In the genomic region with DNA sequence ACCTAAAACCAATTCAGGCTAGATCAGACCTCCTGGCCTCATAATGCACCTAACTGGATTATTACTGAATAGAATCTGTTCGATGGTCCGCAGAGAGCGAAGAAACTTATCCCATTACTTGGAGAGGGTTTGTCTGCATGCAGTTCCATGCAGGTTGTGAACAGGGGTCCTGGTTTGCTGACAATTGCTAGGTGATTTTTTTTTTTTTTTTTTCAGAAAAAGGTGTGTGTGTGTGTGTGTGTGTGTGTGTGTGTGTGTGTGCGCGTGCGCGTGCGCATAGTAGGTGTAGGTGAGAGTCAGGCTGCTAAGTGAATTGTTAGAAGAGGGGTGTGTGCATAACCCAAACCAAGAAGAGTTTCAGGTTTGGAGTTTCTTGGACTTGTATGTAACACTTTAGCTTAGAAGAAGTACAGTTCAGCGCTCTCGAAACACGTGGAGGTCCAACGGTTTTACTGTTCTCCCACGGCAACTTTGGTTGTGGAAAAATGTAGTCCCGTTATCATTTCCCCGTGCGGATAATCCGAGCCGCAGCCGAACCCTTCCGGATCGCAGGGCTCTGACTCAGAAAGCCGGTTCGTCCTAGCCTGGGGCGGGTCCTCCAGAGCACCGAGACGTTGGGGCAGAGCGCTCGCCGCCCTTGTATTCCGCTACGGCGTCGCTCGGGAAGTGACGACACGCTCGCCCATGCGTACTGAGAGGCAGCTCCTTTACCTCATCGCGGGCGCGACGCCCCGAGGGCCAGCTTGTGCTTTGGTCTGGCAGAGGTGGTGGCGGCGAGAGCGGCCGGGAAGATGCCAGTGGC, we compare ENCODE assay signal across 7 mouse cellular contexts. TPM values are rescaled to one million over a fixed set of nuclear protein-coding genes. Genes with fewer than 3 reads are reported as not detected.
DNase-seq lines count a peak whose midpoint lies in the region; ATAC-seq lines count a peak whose summit lies in the region.

A gene (plus strand): TSS at position 223 of the 802 bp plus-strand sequence.

- peak; percentile 98 for DNase-seq in adrenal gland, postnatal 25 days
- DNase-seq in heart, adult 11 months, result peak; percentile 100
- peak; percentile 98 for DNase-seq in kidney, adult 18-20 months
- peak; percentile 98 for DNase-seq in limb, embryonic 11.5 days (ENCODE audit: low spot score)
- DNase-seq in midbrain, embryonic 14.5 days, result peak; percentile 99
- peak; percentile 91 to 96 for DNase-seq in spleen, adult 18-20 months

- H3K9me3 ChIP-seq in embryonic facial prominence, embryonic 12.5 days, result no peaks in the 10 kb centered on the region
- no peaks in the 10 kb centered on the region for H3K9me3 ChIP-seq in limb, embryonic 11.5 days (ENCODE audit: control insufficient read depth, low read length)
- H3K9me3 ChIP-seq in midbrain, embryonic 14.5 days (ENCODE audit: control insufficient read depth, low read length), result no peaks in the 10 kb centered on the region

- H3K9ac ChIP-seq in embryonic facial prominence, embryonic 12.5 days, result peak within 1 kb of the TSS; percentile 89
- H3K9ac ChIP-seq in limb, embryonic 11.5 days (ENCODE audit: low read length), result peak within 1 kb of the TSS; percentile 87
- H3K9ac ChIP-seq in midbrain, embryonic 14.5 days (replicated peaks; ENCODE audit: low read length), result peak within 1 kb of the TSS; percentile 80

- H3K27ac ChIP-seq in embryonic facial prominence, embryonic 12.5 days, result peak within 1 kb of the TSS; percentile 78
- H3K27ac ChIP-seq in limb, embryonic 11.5 days (replicated peaks; ENCODE audit: low read depth, low read length), result 0 out of 2 replicates have a peak within 1 kb of the TSS, but pooled peaks have one; percentile 36
- H3K27ac ChIP-seq in midbrain, embryonic 14.5 days (replicated peaks; ENCODE audit: low read depth, low read length), result peak within 1 kb of the TSS; percentile 70

- peak within 1 kb of the TSS; percentile 75 for H3K4me2 ChIP-seq in embryonic facial prominence, embryonic 12.5 days (replicated peaks)
- H3K4me2 ChIP-seq in limb, embryonic 11.5 days (ENCODE audit: low read depth, severe bottlenecking), result peak within 1 kb of the TSS; percentile 70
- peak within 1 kb of the TSS; percentile 64 for H3K4me2 ChIP-seq in midbrain, embryonic 14.5 days (ENCODE audit: low read length)

- peaks cover 4% of the 10 kb centered on the region; the same call in 1 of the 2 replicates for H3K4me1 ChIP-seq in embryonic facial prominence, embryonic 12.5 days
- 0 out of 2 replicates have a peak, but pooled peaks cover 3% of the 10 kb centered on the region for H3K4me1 ChIP-seq in limb, embryonic 11.5 days (ENCODE audit: control insufficient read depth, insufficient read depth, low read length)
- peaks cover 8% of the 10 kb centered on the region; the same call in 1 of the 2 replicates for H3K4me1 ChIP-seq in midbrain, embryonic 14.5 days (ENCODE audit: control insufficient read depth, insufficient read depth, low read length)

- peaks cover 5% of the 10 kb centered on the region; the same call in 1 of the 2 replicates for H3K27me3 ChIP-seq in embryonic facial prominence, embryonic 12.5 days
- H3K27me3 ChIP-seq in limb, embryonic 11.5 days (ENCODE audit: control insufficient read depth, insufficient read depth, low read length), result no peaks in the 10 kb centered on the region
- H3K27me3 ChIP-seq in midbrain, embryonic 14.5 days (ENCODE audit: control insufficient read depth, insufficient read depth, low read length), result no peaks in the 10 kb centered on the region

- 5% methylated on average over 48 of the region's 48 CpGs for WGBS in embryonic facial prominence, embryonic 12.5 days
- WGBS in limb, embryonic 11.5 days, result 5% methylated on average over 48 of the region's 48 CpGs
- WGBS in midbrain, embryonic 14.5 days, result 3% methylated on average over 48 of the region's 48 CpGs

- H3K4me3 ChIP-seq in embryonic facial prominence, embryonic 12.5 days, result peak within 1 kb of the TSS; percentile 93
- peak within 1 kb of the TSS; percentile 90 for H3K4me3 ChIP-seq in limb, embryonic 11.5 days (ENCODE audit: low read depth, low read length)
- peak within 1 kb of the TSS; percentile 73 for H3K4me3 ChIP-seq in midbrain, embryonic 14.5 days (replicated peaks; ENCODE audit: low read depth, low read length)

- peak; percentile 97 for ATAC-seq in embryonic facial prominence, embryonic 12.5 days (ENCODE audit: insufficient number of reproducible peaks, insufficient read depth, low FRiP score, low TSS enrichment)
- ATAC-seq in limb, embryonic 11.5 days (ENCODE audit: insufficient number of reproducible peaks, low FRiP score, low TSS enrichment, low read depth), result peak; percentile 97
- ATAC-seq in midbrain, embryonic 14.5 days (ENCODE audit: low FRiP score, low TSS enrichment), result peak; percentile 99

- H3K36me3 ChIP-seq in embryonic facial prominence, embryonic 12.5 days, result peaks cover 24% of the 10 kb centered on the region
- H3K36me3 ChIP-seq in limb, embryonic 11.5 days (ENCODE audit: control insufficient read depth, insufficient read depth, low read length), result peaks cover 4% of the 10 kb centered on the region; the same call in 1 of the 2 replicates
- peaks cover 27% of the 10 kb centered on the region for H3K36me3 ChIP-seq in midbrain, embryonic 14.5 days (ENCODE audit: control insufficient read depth, insufficient read depth, low read length)

RNA-seq across cellular contexts. Expression of the gene that starts here (rescaled TPM):
- total RNA-seq in adrenal gland, postnatal 25 days (2021), result 71.7 and 74.6 TPM in 2 replicates
- 184 and 190 TPM in 2 replicates for polyA plus RNA-seq in embryonic facial prominence, embryonic 12.5 days (2016; fragmentation: Nextera tagmentation; extraction: Ambion mirVana)
- polyA plus RNA-seq in limb, embryonic 11.5 days (2014; fragmentation: Nextera tagmentation; extraction: Ambion mirVana), result 205 and 212 TPM in 2 replicates
- 155 and 178 TPM in 2 replicates for polyA plus RNA-seq in midbrain, embryonic 14.5 days (2014; fragmentation: Nextera tagmentation; extraction: Ambion mirVana)

Comparison
In these comparisons a context has a peak if more than half of its experiments do, and no peak if none do; other contexts are left out.
1. Peak in every context shown above with its lines: DNase-seq, ATAC-seq, H3K4me3 ChIP-seq and H3K27ac ChIP-seq.